Mouse (Mus musculus): ENCODE data around the gene Stx18.

The Stx18 gene

DNA sequence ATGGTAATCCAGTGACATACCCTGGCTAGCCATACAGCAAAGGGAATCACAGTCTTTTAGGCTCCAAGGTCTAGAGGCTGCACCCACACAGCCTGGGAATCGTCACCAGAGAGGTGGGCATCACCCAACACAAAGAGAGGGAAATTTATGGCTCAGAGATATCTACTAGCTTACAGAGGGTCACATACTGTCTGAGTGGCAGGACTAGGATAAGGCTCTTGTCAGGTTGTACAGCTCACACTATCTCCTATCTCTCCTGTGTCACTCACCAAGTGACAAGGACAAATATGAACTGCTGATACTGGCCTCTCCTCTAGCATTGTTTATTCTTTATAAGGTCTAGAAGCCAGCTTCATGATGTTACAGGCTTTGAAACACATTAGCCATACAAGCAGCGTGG is 90.8 kb downstream of the Stx18 start:
- 97% methylated on average over 2 of the region's 2 CpGs for WGBS

DNA sequence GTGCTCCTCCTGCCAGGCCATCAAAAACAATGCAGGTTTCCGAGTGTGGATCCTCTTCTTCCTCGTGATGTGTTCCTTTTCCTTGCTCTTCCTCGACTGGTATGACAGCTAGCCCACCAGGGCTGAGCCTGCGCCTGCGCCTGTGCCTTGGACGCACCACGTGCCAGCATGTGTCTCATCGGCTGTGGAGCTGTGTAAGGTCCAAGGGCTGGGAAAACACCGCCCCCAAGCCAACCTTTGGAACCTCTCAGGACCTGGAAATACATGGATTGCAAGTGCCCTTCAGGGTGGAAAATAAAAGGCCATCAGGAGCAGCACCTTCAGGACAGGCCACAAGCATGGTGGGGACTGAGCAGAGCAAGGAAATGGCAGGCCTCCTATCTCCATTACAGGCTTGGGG is 97.7 kb downstream of the Stx18 start:
- 89% methylated on average over 9 of the region's 9 CpGs for WGBS

GRCm38 (mm10) chr5:38137163-38137562 is 98.6 kb downstream of the Stx18 start:
- WGBS: 58% methylated on average over 9 of the region's 9 CpGs

- WGBS: 93% methylated on average over 6 of the region's 6 CpGs
Observed at GRCm38 (mm10) chr5:38140893-38141292, 102.4 kb downstream of the Stx18 start.

- WGBS: 68% methylated on average over 6 of the region's 6 CpGs
Observed at GRCm38 (mm10) chr5:38146524-38146923, 108.0 kb downstream of the Stx18 start.

DNA sequence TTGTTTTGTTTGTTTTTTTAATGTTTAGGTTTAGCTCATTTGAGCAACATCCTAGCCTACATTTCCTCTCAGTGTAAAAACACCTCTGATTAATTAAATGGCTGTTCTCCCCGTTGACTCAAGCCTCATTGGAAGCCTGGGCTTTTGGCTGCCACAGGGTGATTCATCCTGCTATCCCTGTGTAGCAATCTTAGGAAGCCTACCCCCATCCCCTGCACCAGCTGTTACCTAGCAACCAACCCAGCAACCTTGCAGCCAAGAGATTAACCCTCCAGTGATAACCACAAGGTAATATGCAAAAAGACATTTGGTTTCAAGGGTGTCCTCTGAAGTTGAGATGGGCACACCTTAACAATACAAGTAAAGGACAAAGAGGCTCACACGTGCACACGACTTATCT is 112.7 kb downstream of the Stx18 start:
- WGBS: 29% methylated on average over 3 of the region's 3 CpGs

DNA sequence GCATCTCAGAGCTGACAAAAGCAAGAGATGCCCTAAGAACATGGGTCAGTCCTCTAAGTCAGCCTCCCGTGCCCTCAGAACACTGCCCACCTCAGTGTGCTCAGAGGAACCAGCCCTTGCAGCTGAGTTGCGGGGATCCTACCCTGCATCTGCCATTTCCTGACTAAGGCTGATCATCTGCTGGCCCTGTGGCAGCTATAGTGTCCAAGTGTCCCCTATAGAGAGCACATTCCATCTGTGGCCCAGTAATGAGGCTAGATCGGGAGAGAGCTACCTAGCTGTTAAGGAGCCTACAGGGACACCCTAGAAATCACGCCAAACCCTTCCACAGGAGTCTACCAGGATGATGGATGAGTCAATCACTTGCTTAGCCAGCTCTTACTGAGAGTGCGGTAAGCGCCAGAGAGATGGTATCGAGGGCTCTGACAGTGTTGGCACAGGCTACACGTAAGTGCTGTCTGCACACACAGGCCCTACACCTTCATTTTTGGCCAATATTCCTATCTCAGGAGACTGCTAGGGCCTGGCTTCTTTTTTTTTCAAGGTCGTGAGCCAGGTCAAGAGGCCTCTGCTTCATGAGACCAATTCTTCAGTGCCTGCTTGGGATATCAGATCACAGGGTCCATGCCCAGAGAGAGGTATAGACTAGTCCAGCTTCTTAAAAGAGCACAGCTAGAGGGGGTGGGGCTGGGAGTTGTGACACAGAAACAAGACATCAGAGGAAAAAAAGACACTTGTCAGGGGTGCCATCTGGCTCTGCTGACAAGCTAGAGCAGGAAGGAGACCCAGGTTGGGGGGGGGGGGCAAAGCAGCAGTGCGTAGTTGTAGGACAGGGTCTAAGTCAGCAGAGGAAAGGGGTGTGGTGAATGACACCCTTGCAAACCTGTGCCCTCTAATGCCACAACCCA is 113.9 kb downstream of the Stx18 start:
- 59% methylated on average over 10 of the region's 10 CpGs for WGBS

DNA sequence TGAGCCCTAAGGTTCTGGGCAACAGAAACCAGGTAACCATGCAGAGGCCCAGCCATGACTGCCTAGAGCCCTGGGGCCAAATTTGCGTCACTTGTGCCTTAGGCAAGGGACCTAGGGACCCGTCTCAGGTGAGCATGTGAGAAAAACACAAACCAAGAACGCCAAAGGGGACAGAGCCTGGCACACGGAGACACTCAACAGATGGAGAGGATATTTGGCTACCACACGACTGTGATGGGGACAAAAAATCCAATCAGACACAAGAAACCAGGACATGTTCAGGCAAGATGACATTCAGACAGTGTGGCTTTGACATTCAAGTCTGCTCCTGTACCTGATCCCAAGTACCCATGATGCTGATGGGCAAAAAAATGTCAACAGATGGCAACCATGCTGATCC is 115.1 kb downstream of the Stx18 start:
- WGBS: 59% methylated on average over 5 of the region's 5 CpGs

DNA sequence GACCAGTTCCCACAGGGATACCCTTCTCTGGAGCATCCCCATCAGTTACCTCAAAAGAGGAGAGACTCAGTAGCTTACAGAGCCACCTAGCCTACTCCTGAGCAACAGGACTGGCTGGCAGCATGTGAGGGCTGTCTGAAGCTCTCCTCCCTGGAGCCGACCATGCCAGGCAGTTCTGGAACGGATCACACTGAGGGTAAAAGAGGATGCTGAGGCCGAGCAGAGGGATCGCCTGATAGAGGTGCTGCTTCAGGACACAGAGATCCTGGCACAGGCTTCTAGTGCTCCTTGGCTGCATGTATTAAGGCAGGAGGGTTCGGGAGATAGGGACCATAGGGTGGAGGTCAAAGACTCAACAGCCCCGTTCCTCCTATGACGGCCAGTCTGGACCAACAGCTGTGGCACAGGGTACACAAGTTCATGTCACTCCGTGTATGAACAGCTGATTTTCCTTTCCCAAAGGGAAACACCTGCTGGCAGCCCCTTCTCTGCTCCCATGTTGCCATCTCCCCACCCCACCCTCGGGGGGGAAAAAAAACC is 119.0 kb downstream of the Stx18 start:
- 24% methylated on average over 9 of the region's 9 CpGs for WGBS

- WGBS: 1% methylated on average over 17 of the region's 17 CpGs
Observed at GRCm38 (mm10) chr5:38158501-38158946, 120.0 kb downstream of the Stx18 start.

GRCm38 (mm10) chr5:38158947-38159633 is 120.5 kb downstream of the Stx18 start:
- under 1% methylated on average over 79 of the region's 79 CpGs for WGBS

DNA sequence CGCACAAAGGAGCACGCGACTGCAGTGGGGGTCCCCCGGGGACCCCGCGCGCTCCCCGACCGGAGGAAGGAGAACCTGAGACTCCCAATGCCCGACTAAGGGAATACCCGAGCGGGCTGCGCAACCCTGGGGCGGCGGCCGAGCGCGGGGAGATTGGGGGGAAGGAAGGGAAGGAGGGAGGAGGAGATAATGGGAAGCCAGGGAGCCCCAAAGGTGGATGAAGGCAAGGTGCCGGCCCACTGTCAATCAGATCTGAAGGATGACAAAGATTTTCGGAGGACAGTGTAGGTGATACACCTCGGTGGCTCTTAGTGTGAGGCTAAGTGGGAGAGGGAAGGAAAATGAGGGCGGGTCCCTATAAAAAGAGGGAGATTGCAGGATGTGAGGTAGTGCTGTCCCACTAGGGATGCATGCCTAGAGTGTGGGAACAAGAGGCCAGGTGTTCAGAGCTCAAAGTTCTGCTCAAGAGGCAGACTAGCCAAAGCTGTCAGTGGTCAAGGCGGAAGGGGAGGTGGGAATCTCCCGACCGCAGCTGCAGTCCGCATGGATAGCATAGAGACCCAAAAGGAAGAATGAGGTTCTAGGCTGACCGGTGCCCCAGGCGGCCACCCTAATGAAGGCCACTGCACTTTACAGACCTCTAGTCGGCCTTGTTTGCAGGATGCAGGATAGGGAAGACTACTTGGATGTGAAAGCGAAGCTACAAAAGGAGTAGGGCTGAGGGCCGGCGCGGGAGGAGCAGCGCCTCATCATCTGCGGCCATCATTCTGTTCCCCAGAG is 121.3 kb downstream of the Stx18 start, which contains the start of gene Nsg1:
Gene Nsg1, minus strand, starts transcription at position 274 of the 780 bp plus-strand sequence.
- WGBS: 16% methylated on average over 35 of the region's 35 CpGs

GRCm38 (mm10) chr5:38168497-38168896 is 130.0 kb downstream of the Stx18 start:
- WGBS: 79% methylated on average over 11 of the region's 11 CpGs

- WGBS: 70% methylated on average over 5 of the region's 5 CpGs
Observed at GRCm38 (mm10) chr5:38173766-38174165, 135.2 kb downstream of the Stx18 start.

DNA sequence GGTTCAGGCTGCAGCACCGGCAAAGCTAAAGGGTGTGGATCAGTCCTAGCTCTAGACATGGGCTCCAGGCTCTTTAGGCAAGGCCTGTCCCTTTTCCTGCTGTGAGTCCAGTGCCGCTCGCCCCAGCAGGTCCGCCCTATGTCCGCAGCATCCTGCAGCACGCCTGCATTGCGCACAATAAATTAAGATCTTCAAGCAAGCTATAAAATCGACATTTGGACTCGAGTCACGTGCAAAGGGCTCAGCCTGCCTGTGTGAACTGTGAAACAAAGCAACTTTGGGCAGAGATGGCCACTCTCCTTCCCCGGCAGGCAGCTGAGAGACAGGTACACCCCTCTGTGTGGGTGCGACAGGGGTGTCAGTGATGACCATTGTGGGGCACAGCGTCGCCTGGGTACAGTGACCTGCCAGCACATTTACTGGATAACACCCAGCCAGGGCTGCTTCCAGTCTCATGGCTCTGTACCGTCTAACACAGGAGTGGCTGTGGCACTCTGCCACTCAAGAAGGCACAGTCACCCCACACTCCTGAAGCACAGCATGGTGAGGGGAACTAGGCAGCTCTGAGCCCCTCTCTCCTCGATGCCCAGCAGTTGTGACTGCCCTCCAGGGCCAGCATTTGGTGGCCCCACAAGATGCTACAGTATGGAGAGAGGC is 135.8 kb downstream of the Stx18 start:
- 83% methylated on average over 16 of the region's 16 CpGs for WGBS

DNA sequence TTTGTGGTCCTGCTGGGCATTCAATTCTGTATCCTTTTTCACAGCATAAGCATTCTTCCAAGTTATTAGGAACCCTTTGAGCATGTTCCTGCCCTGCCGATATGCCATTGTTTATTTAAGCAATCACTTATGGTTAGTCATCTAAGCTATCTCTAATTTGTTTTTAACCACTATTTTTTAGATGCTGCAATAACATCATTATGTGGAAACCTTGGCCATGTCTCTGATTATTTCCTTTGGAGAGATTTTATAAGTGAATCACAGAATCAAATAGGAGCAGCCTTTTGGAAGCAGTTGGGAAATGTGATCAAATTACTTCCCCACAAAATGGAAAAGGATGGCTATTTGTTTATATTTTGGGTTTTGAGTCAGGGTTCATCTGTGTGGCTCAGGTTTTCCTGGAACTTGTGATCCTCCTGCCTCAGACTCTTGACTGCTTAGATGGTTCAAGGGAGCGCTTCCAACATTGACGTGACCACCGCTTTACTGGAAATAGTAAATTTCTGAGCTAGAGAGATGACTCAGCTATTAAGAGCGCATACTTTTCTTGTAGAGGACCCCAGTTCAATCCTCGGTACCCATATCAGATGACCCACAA is 146.2 kb downstream of the Stx18 start:
- 89% methylated on average over 6 of the region's 6 CpGs for WGBS

- WGBS: 100% methylated on average over 2 of the region's 2 CpGs
Observed at GRCm38 (mm10) chr5:38187006-38187405, 148.5 kb downstream of the Stx18 start.

Data from cerebral cortex, adult 2 months (tissue).